Mouse (Mus musculus): Measurements from ENCODE around the gene Pms2. TPM values are rescaled to one million over a fixed set of nuclear protein-coding genes. Genes with fewer than 3 reads are reported as not detected.

The Pms2 gene
- total and polyA plus RNA-seq, 3 experiments, result 16.5 to 17.3 TPM; not detected in 1

- no peaks in the 10 kb centered on the region for H3K79me2 ChIP-seq (ENCODE audit: control insufficient read depth, insufficient read depth, low read length, poor library complexity)
- H3K4me3 ChIP-seq (ENCODE audit: control insufficient read depth in 1 of 2, insufficient read depth in 1 of 2, low read depth in 2 of 2, low read length in 2 of 2), result no peak within 1 kb of the TSS
- H3K36me3 ChIP-seq (ENCODE audit: control insufficient read depth in 1 of 2, insufficient read depth in 2 of 2, low read length in 2 of 2), result peaks cover 0 to 3% of the 10 kb centered on the region in 2 experiments; a peak in 2 of 4 replicates
- TF ChIP-seq MXI1 (IDR thresholded peaks at IDR 0.05; ENCODE audit: low read depth, low read length), result no peak
- no peak for TF ChIP-seq HCFC1 (IDR thresholded peaks at IDR 0.05; ENCODE audit: low read depth, low read length)
- no peak for TF ChIP-seq TAL1 (IDR thresholded peaks at IDR 0.05; ENCODE audit: low read length)
- no peaks in the 10 kb centered on the region for H3K9me3 ChIP-seq (replicated peaks; ENCODE audit: insufficient read depth, low read length)
- H3K27me3 ChIP-seq (ENCODE audit: control insufficient read depth in 1 of 2, insufficient read depth in 2 of 2, low read length in 2 of 2), result no peaks in the 10 kb centered on the region
- H3K27ac ChIP-seq (ENCODE audit: control insufficient read depth, low read depth, low read length), result no peak within 1 kb of the TSS
- no peak for DNase-seq (ENCODE audit: low read depth, low spot score)
- no peak within 1 kb of the TSS for H3K9ac ChIP-seq (ENCODE audit: control insufficient read depth, low read depth, low read length, poor library complexity, severe bottlenecking)
- no peaks in the 10 kb centered on the region for H3K4me1 ChIP-seq (ENCODE audit: control insufficient read depth in 1 of 2, insufficient read depth in 2 of 2, low read length in 2 of 2)
Observed at GRCm38 (mm10) chr5:143927875-143928274, 18.1 kb downstream of the Pms2 start, which contains the start of gene Gm42421. Gene Gm42421, plus strand, starts transcription at chr5:143928175.

- Histone ChIP-seq H3K9ac (ENCODE audit: control insufficient read depth, low read depth, low read length, poor library complexity, severe bottlenecking) (no peak overlapping the region), H3K36me3 (ENCODE audit: control insufficient read depth in 1 of 2, insufficient read depth in 2 of 2, low read length in 2 of 2) (peaks cover 0 to 3% of the 10 kb centered on the region in 2 experiments; a peak in 2 of 4 replicates), H3K27me3 (ENCODE audit: control insufficient read depth in 1 of 2, insufficient read depth in 2 of 2, low read length in 2 of 2) (no peaks in the 10 kb centered on the region), H3K4me3 (ENCODE audit: control insufficient read depth in 1 of 2, insufficient read depth in 1 of 2, low read depth in 2 of 2, low read length in 2 of 2) (no peak overlapping the region), H3K9me3 (replicated peaks; ENCODE audit: insufficient read depth, low read length) (no peaks in the 10 kb centered on the region), H3K27ac (ENCODE audit: control insufficient read depth, low read depth, low read length) (no peak overlapping the region), H3K4me1 (ENCODE audit: control insufficient read depth in 1 of 2, insufficient read depth in 2 of 2, low read length in 2 of 2) (no peaks in the 10 kb centered on the region), H3K79me2 (ENCODE audit: control insufficient read depth, insufficient read depth, low read length, poor library complexity) (no peaks in the 10 kb centered on the region)
- no peak for DNase-seq (ENCODE audit: low read depth, low spot score)
- TF ChIP-seq MAFK (IDR thresholded peaks at IDR 0.05; ENCODE audit: borderline replicate concordance, low read depth, low read length) (no peak), ETS1 (IDR thresholded peaks at IDR 0.05; ENCODE audit: low read depth, low read length) (no peak), ZMIZ1 (IDR thresholded peaks at IDR 0.05; ENCODE audit: low read depth, low read length) (no peak), CHD1 (IDR thresholded peaks at IDR 0.05; ENCODE audit: low read depth, low read length) (no peak), JUND (IDR thresholded peaks at IDR 0.05; ENCODE audit: low read depth, low read length) (no peak), E2F4 (IDR thresholded peaks at IDR 0.05; ENCODE audit: borderline replicate concordance, low read depth, low read length) (no peak), GATA1 (IDR thresholded peaks at IDR 0.05; ENCODE audit: low read depth, low read length) (no peak), MYC (IDR thresholded peaks at IDR 0.05; ENCODE audit: low read depth, low read length) (no peak), NELFE (IDR thresholded peaks at IDR 0.05; ENCODE audit: low read depth, low read length) (no peak), MXI1 (IDR thresholded peaks at IDR 0.05; ENCODE audit: low read depth, low read length) (no peak), HCFC1 (IDR thresholded peaks at IDR 0.05; ENCODE audit: low read depth, low read length) (no peak), TCF12 (IDR thresholded peaks at IDR 0.05; ENCODE audit: low read depth, low read length) (no peak), USF1 (IDR thresholded peaks at IDR 0.05; ENCODE audit: low read depth, low read length) (no peak), SMC3 (IDR thresholded peaks at IDR 0.05; ENCODE audit: low read depth, low read length) (no peak), NRF1 (IDR thresholded peaks at IDR 0.05; ENCODE audit: insufficient read depth, low read depth, low read length, poor library complexity, severe bottlenecking) (no peak)
Observed at GRCm38 (mm10) chr5:143929291-143929690, 19.5 kb downstream of the Pms2 start.
